Comparison of ENCODE assay signal across 21 mouse cellular contexts in the genomic region with DNA sequence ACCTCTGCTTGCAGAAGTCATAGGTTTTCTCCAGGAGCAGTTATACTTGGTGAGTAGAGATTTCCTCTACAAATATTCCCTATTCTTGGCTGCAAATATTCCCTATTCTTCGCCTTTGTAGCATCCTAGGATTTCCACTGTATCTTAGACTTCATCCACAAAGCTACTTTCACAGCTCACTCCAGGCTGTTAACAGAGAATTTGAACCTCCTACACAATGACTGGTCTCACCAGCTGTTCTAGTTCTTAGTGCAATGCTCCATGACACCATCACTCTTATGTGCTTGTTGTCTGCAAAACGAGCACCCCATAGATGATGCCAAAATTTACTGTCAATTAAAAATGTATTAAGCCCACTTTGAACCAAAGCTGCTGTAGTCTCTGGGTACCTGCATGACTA.
A peak's percentile ranks its signal among the peaks of the same experiment; 100 is the strongest.
DNase-seq lines count a peak whose midpoint lies in the region.
"Had no signal": no experiment of that assay in that cellular context is flagged by ENCODE, and none has a peak within 500 bp of the region (broad histone marks: within the 10 kb centered on the region; RNA-seq: fewer than 3 reads in every experiment).

No protein-coding gene starts in this region.

- DNase-seq in layer of hippocampus, adult 11-12 months (ENCODE audit: low spot score): peak; percentile 28
- no peak for DNase-seq in layer of hippocampus, postnatal 10 days (ENCODE audit: low spot score in 2 of 2)
- peak; percentile 46 for DNase-seq in right cerebral cortex, adult 18-20 months
- DNase-seq in right cerebral cortex, postnatal 10 days (ENCODE audit: low spot score in 2 of 2): no peak
- DNase-seq in layer of hippocampus, adult 8-10 months (ENCODE audit: low spot score in 2 of 2): peak; percentile 11 to 30
- DNase-seq in heart, postnatal 4 days: no peak
- DNase-seq in urinary bladder, postnatal 4 days (ENCODE audit: low spot score in 2 of 2): no peak
- DNase-seq: adrenal gland, postnatal 14 days; cerebellum, adult 11-12 months; cerebellum, adult 9-11 months; embryo, embryonic 11 days; gastrocnemius, postnatal 36 days; heart, adult 18-20 months; heart, postnatal 36 days; kidney, postnatal 14 days; left cerebral cortex, postnatal 4 days; liver, postnatal 0 days; lung, postnatal 36 days; spleen, adult 18-20 months; thymus, adult 18-20 months; thymus, postnatal 36 days had no signal

Comparison
In these comparisons a context has a peak if more than half of its experiments do, and no peak if none do; other contexts are left out.
1. DNase-seq: peak in layer of hippocampus, adult 11-12 months (single experiment), right cerebral cortex, adult 18-20 months (single experiment) and layer of hippocampus, adult 8-10 months (2 of 2); none in layer of hippocampus, postnatal 10 days (0 of 2), right cerebral cortex, postnatal 10 days (0 of 2), heart, postnatal 4 days (single experiment) and urinary bladder, postnatal 4 days (0 of 2).